Mouse (Mus musculus) kidney, postnatal 0 days (tissue): ENCODE results near the gene Atp6v0a2. TPM values are rescaled to one million over a fixed set of nuclear protein-coding genes. Genes with fewer than 3 reads are reported as not detected.

Experiments used
- ATAC-seq: fragments of 200-750 bp; cut with Nextera tagmentation; replicated peaks from 2 replicates; pipeline ENCODE4 v1.8.0; 2017; ENCODE audit warnings: low read depth, moderate number of reproducible peaks, moderate TSS enrichment, moderate library complexity; ENCODE audit not compliant: low FRiP score
- DNase-seq: peaks from one replicate; pipeline ENCODE4 v3.0.0-alpha.2; 2016; ENCODE audit warnings: low spot score
- H3K27ac ChIP-seq: fragments of 300-500 bp; sonication (generic); 2 replicates; pipeline ENCODE4 v1.5.1; 2014; ENCODE audit warnings: mild to moderate bottlenecking
- H3K27me3 ChIP-seq: fragments of 300-500 bp; sonication (generic); 2 replicates; pipeline ENCODE4 v1.6.1; 2014; ENCODE audit warnings: low read length, mixed read lengths; ENCODE audit not compliant: insufficient read depth
- H3K36me3 ChIP-seq: fragments of 300-500 bp; sonication (generic); 2 replicates; pipeline ENCODE4 v1.6.1; 2014; ENCODE audit warnings: low read length, mixed read lengths; ENCODE audit not compliant: insufficient read depth
- H3K4me1 ChIP-seq: fragments of 300-500 bp; sonication (generic); replicated peaks from 2 replicates; pipeline ENCODE4 v1.6.1; 2014; ENCODE audit warnings: antibody characterized with exemption, low read length, mixed read lengths; ENCODE audit not compliant: insufficient read depth
- H3K4me2 ChIP-seq: fragments of 300-500 bp; sonication (generic); 2 replicates; pipeline ENCODE4 v1.6.1; 2014; ENCODE audit warnings: mild to moderate bottlenecking, low read length, moderate library complexity, mixed read lengths
- H3K4me3 ChIP-seq: fragments of 300-500 bp; sonication (generic); replicated peaks from 2 replicates; pipeline ENCODE4 v1.5.1; 2014; ENCODE audit warnings: low read depth, low read length
- H3K9ac ChIP-seq: fragments of 300-500 bp; sonication (generic); 2 replicates; pipeline ENCODE4 v1.6.1; 2014; ENCODE audit warnings: low read depth, low read length
- H3K9me3 ChIP-seq: fragments of 300-500 bp; sonication (generic); replicated peaks from 2 replicates; pipeline ENCODE4 v1.6.1; 2016; ENCODE audit warnings: low read length, inconsistent platforms, mixed read lengths
- CTCF ChIP-seq: IDR thresholded peaks from 2 replicates; pipeline ENCODE4 v1.5.1; 2016; ENCODE audit warnings: antibody characterized with exemption, low read depth, mild to moderate bottlenecking, moderate library complexity
- WGBS: fragments of 180-500 bp; shearing (Covaris S2); extraction: QIAGEN DNeasy Blood & Tissue Kit; methylation state at CpG from one replicate; pipeline ENCODE4 v1.1.7; 2014; 5-methylcytosine and 5-hydroxymethylcytosine counted together
- polyA plus RNA-seq: library from polyadenylated mRNA; unstranded; fragments of >200 nt; fragmentation: Nextera tagmentation; extraction: Ambion mirVana; gene quantifications from 2 replicates; pipeline ENCODE4 v1.2.1, GENCODE M21; 2015

The Atp6v0a2 gene
- polyA plus RNA-seq, 1 experiment from 2014 or later: 33.6 TPM

DNA sequence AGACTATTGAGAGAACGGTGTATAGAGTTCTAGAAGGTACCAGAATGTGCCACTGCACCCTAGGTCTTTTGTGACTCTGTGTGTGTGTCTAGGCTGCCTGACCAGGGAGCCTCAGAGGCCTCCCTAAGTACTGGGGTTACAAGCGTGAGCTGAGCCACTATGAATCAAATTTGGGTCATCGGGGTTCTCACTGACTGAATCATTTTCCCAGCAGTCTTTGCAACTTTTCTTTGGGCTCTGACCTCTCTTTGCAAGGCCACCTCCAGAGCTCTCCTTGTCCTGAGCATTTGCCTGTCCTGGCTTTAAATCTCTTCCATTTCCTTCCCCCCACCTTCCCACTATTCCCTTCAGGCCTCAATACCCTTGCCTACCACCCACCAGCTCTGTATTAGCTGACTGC is 115.5 kb downstream of the Atp6v0a2 start:
- no peaks in the 10 kb centered on the region for H3K27me3 ChIP-seq
- ATAC-seq (no peak), DNase-seq (no peak)
- no peak for TF ChIP-seq CTCF
- 83% methylated on average over 3 of the region's 3 CpGs for WGBS
- H3K36me3 ChIP-seq: no peaks in the 10 kb centered on the region
- H3K4me2 ChIP-seq: no peak overlapping the region
- H3K9ac ChIP-seq: no peak overlapping the region
- no peak overlapping the region for H3K27ac ChIP-seq
- H3K9me3 ChIP-seq: no peaks in the 10 kb centered on the region; the same call in 1 of the 2 replicates
- H3K4me3 ChIP-seq: no peak overlapping the region
- H3K4me1 ChIP-seq: no peaks in the 10 kb centered on the region

GRCm38 (mm10) chr5:124746220-124746619 is 117.8 kb downstream of the Atp6v0a2 start:
- H3K4me2 ChIP-seq: no peak overlapping the region
- H3K4me3 ChIP-seq: no peak overlapping the region
- WGBS: 92% methylated on average over 15 of the region's 15 CpGs
- H3K4me1 ChIP-seq: no peaks in the 10 kb centered on the region
- no peak for ATAC-seq
- no peaks in the 10 kb centered on the region for H3K36me3 ChIP-seq
- no peak for DNase-seq
- no peak overlapping the region for H3K9ac ChIP-seq
- no peak overlapping the region for H3K27ac ChIP-seq
- H3K9me3 ChIP-seq: no peaks in the 10 kb centered on the region; the same call in 1 of the 2 replicates
- no peak for TF ChIP-seq CTCF
- H3K27me3 ChIP-seq: no peaks in the 10 kb centered on the region

DNA sequence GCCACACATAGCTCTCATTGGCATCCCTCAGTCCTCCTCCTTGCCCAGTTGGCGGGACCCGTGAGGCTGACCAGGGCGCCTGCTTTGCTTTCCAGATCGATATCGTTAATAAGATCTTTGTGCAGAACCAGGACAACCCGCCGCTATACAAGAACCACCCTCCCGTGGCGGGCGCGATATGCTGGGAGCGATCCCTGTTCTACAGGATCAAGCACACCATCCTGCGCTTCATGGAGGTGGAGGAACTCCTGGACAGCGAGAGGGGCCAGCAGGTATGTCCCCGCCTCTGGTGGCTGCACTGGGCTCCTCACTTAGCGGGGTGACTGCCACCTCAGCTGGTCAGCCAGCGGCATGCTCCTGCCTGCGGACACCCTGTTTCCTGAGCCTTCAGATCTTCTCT is 119.9 kb downstream of the Atp6v0a2 start:
- H3K4me3 ChIP-seq: no peak overlapping the region
- DNase-seq (no peak), ATAC-seq (no peak)
- H3K27ac ChIP-seq: no peak overlapping the region
- H3K4me1 ChIP-seq: no peaks in the 10 kb centered on the region
- no peaks in the 10 kb centered on the region for H3K36me3 ChIP-seq
- 82% methylated on average over 18 of the region's 18 CpGs for WGBS
- H3K9me3 ChIP-seq: no peaks in the 10 kb centered on the region
- H3K27me3 ChIP-seq: no peaks in the 10 kb centered on the region
- H3K9ac ChIP-seq: no peak overlapping the region
- H3K4me2 ChIP-seq: no peak overlapping the region
- no peak for TF ChIP-seq CTCF

DNA sequence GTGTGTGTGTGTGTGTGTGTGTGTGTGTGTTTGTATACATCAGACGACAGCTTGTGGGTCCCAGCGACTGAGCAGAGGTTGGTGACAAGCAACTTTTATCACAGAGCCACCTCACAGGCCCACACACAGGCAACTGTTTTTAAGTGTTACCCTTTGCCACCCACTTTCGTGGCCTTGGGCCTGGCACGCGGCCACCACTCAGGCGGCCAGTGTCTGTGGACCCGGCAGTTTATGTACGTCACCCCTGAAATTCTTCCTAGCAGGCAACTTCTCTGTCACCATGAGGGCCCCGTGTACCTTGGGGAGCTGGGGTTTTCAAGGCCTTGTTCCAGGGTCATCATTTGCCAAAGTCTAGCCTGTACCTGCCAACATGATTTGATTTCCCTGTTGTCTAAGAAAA is 123.3 kb downstream of the Atp6v0a2 start:
- WGBS: 79% methylated on average over 9 of the region's 9 CpGs
- no peak for ATAC-seq
- no peaks in the 10 kb centered on the region for H3K27me3 ChIP-seq
- no peak for DNase-seq
- H3K36me3 ChIP-seq: no peaks in the 10 kb centered on the region
- no peak for TF ChIP-seq CTCF
- no peaks in the 10 kb centered on the region for H3K4me1 ChIP-seq
- no peak overlapping the region for H3K4me3 ChIP-seq
- H3K9ac ChIP-seq: no peak overlapping the region
- H3K4me2 ChIP-seq: no peak overlapping the region
- H3K9me3 ChIP-seq: no peaks in the 10 kb centered on the region
- no peak overlapping the region for H3K27ac ChIP-seq

GRCm38 (mm10) chr5:124761011-124761410 is 132.6 kb downstream of the Atp6v0a2 start:
- 0 out of 2 replicates have a peak, but pooled peaks have one; percentile 16 for TF ChIP-seq CTCF
- H3K4me2 ChIP-seq: no peak overlapping the region
- no peak overlapping the region for H3K9ac ChIP-seq
- H3K4me1 ChIP-seq: no peaks in the 10 kb centered on the region
- DNase-seq (no peak), ATAC-seq (no peak)
- no peaks in the 10 kb centered on the region for H3K27me3 ChIP-seq
- H3K9me3 ChIP-seq: no peaks in the 10 kb centered on the region; the same call in 1 of the 2 replicates
- no peak overlapping the region for H3K4me3 ChIP-seq
- WGBS: 66% methylated on average over 18 of the region's 18 CpGs
- H3K27ac ChIP-seq: no peak overlapping the region
- no peaks in the 10 kb centered on the region for H3K36me3 ChIP-seq

DNA sequence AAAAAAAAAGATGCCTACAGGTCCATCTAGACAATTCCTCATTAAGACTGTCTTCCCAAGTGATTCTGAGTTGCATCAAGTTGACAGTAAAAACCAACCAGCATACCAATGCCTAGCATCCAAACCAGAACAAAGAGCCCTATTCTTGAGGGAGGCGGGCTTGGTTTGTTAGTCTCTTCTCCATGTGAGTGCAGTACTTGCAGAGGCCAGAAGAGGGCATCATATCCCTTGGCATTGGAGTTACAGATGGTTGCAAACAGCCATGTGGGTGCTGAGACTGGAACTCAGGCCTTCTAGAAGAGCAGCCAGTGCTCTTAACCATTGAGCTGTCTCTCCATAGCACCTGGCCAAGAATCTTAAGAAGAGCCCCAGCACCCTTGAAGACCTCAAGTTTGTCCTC is 133.4 kb downstream of the Atp6v0a2 start:
- H3K27ac ChIP-seq: no peak overlapping the region
- 100% methylated on average over 1 of the region's 1 CpGs for WGBS

More for the DNA sequence above, 133.4 kb downstream of the Atp6v0a2 start:
- no peaks in the 10 kb centered on the region for H3K36me3 ChIP-seq
- DNase-seq (no peak), ATAC-seq (no peak)
- H3K4me2 ChIP-seq: no peak overlapping the region
- H3K4me3 ChIP-seq: no peak overlapping the region
- no peaks in the 10 kb centered on the region; the same call in 1 of the 2 replicates for H3K9me3 ChIP-seq
- H3K27me3 ChIP-seq: no peaks in the 10 kb centered on the region
- peak; percentile 18; the same call in 1 of the 2 replicates for TF ChIP-seq CTCF
- no peaks in the 10 kb centered on the region for H3K4me1 ChIP-seq
- no peak overlapping the region for H3K9ac ChIP-seq

Other genes starting within 250 kb of the Atp6v0a2 start
- gene Sbno1, start 202.6 kb upstream of the Atp6v0a2 start, polyA plus RNA-seq: 56.2 and 70.6 TPM in 2 replicates
- 32.8 and 47.5 TPM in 2 replicates for gene Kmt5a, start 188.6 kb upstream of the Atp6v0a2 start, polyA plus RNA-seq
- gene Rilpl2, start 150.2 kb upstream of the Atp6v0a2 start, polyA plus RNA-seq: 41.9 and 44.7 TPM in 2 replicates
- gene Snrnp35, start 145.4 kb upstream of the Atp6v0a2 start, polyA plus RNA-seq: 17.1 and 21.3 TPM in 2 replicates
- gene Rilpl1, start 97.2 kb upstream of the Atp6v0a2 start, polyA plus RNA-seq: 24.2 and 27.2 TPM in 2 replicates
- 561 and 572 TPM in 2 replicates for gene Tmed2, start 87.9 kb upstream of the Atp6v0a2 start, polyA plus RNA-seq
- gene Ddx55, start 75.7 kb upstream of the Atp6v0a2 start, polyA plus RNA-seq: 7.5 and 8.3 TPM in 2 replicates
- gene Eif2b1, start 49.4 kb upstream of the Atp6v0a2 start, polyA plus RNA-seq: 64.4 and 66.0 TPM in 2 replicates
- gene Gtf2h3, start 49.4 kb upstream of the Atp6v0a2 start, polyA plus RNA-seq: 44.6 and 49.3 TPM in 2 replicates
- gene Dnah10, start 96.5 kb downstream of the Atp6v0a2 start, polyA plus RNA-seq: 0.11 and 0.19 TPM in 2 replicates
- gene Ccdc92, start 233.8 kb downstream of the Atp6v0a2 start, polyA plus RNA-seq: 6.6 and 7.8 TPM in 2 replicates
- gene Zfp664, start 234.1 kb downstream of the Atp6v0a2 start, polyA plus RNA-seq: 92.8 and 93.8 TPM in 2 replicates